Mouse (Mus musculus) ES-E14 (cell line): ENCODE measurements around the gene Slc45a3.

Experiments
- CHD2 ChIP-seq: IDR thresholded peaks from 2 replicates; pipeline ENCODE4 v1.6.1; 2014; ENCODE audit warnings: mild to moderate bottlenecking, low read depth, low read length, inconsistent platforms
- HCFC1 ChIP-seq: IDR thresholded peaks from 2 replicates; pipeline ENCODE4 v1.6.1; 2012; ENCODE audit warnings: low read length, inconsistent platforms, borderline replicate concordance; ENCODE audit not compliant: insufficient read depth
- MAFK ChIP-seq: IDR thresholded peaks from 2 replicates; pipeline ENCODE4 v1.6.1; 2014; ENCODE audit warnings: mild to moderate bottlenecking, low read depth, low read length, inconsistent platforms; ENCODE audit not compliant: insufficient read depth
- ZC3H11A ChIP-seq: IDR thresholded peaks from 2 replicates; pipeline ENCODE4 v1.6.1; 2012; ENCODE audit warnings: low read depth, mild to moderate bottlenecking, inconsistent platforms, low read length, borderline replicate concordance
- ZNF384 ChIP-seq: IDR thresholded peaks from 2 replicates; pipeline ENCODE4 v1.6.1; 2012; ENCODE audit warnings: low read depth, low read length, inconsistent platforms

- TF ChIP-seq MAFK (no peak), CHD2 (no peak), ZNF384 (no peak), ZC3H11A (no peak), HCFC1 (no peak)
Measured at GRCm38 (mm10) chr1:131993169-131994040, 30.6 kb downstream of the Slc45a3 start.
